ENCODE assay signal across 8 mouse cellular contexts in genomic region chr2:21958365-21958764, GRCm38 (mm10).
DNase-seq lines count a peak whose midpoint lies in the region; ATAC-seq and TF ChIP-seq lines count a peak whose summit lies in the region.

No protein-coding gene starts in this region.

- peaks cover 34% of the 10 kb centered on the region for H3K4me1 ChIP-seq in G1E (ENCODE audit: insufficient read depth, low read depth, low read length)
- H3K4me1 ChIP-seq in heart, postnatal 0 days (ENCODE audit: control insufficient read depth, insufficient read depth), result peaks cover 5% of the 10 kb centered on the region; the same call in 1 of the 2 replicates

- TF ChIP-seq EP300 in heart, postnatal 0 days (IDR thresholded peaks at IDR 0.05; ENCODE audit: low read depth), result no peak

- under 1% methylated on average over 3 of the region's 3 CpGs for WGBS in heart, postnatal 0 days

- H3K4me3 ChIP-seq in G1E (ENCODE audit: low read depth, low read length), result no peak overlapping the region
- peak overlapping the region; percentile 31 for H3K4me3 ChIP-seq in heart, postnatal 0 days (ENCODE audit: low read depth, low read length)

- TF ChIP-seq CTCF in G1E (IDR thresholded peaks at IDR 0.05; ENCODE audit: low read depth, low read length), result no peak
- TF ChIP-seq CTCF in heart, postnatal 0 days (IDR thresholded peaks at IDR 0.05; ENCODE audit: low read depth), result peak; percentile 88

- no peak for DNase-seq in frontal cortex, postnatal 25 days (ENCODE audit: low spot score in 2 of 2)
- peak; percentile 45 for DNase-seq in G1E (ENCODE audit: low spot score)
- peak; percentile 64 for DNase-seq in embryo, embryonic 11.5 days (ENCODE audit: low read depth, low spot score)
- peak; percentile 75 for DNase-seq in heart, postnatal 0 days (ENCODE audit: low spot score)
- DNase-seq in kidney, postnatal 36 days, result peak; percentile 19 to 42

- H3K27me3 ChIP-seq in G1E (ENCODE audit: insufficient read depth, low read length), result peaks cover 8% of the 10 kb centered on the region
- no peaks in the 10 kb centered on the region for H3K27me3 ChIP-seq in heart, postnatal 0 days (ENCODE audit: control insufficient read depth, insufficient read depth, low read length)

- H3K4me2 ChIP-seq in heart, postnatal 0 days (ENCODE audit: low read depth, low read length), result peak overlapping the region; percentile 57

- no peaks in the 10 kb centered on the region for H3K9me3 ChIP-seq in G1E (replicated peaks)
- H3K9me3 ChIP-seq in heart, postnatal 0 days (replicated peaks; ENCODE audit: control insufficient read depth, low read length), result no peaks in the 10 kb centered on the region

- no peak overlapping the region for H3K27ac ChIP-seq in heart, postnatal 0 days (ENCODE audit: low read depth)

- peak; percentile 95 for ATAC-seq in frontal cortex, adult (ENCODE audit: low TSS enrichment)
- peak; percentile 59 for ATAC-seq in G1E (ENCODE audit: extremely low read depth, insufficient number of reproducible peaks, low FRiP score, poor library complexity, severe bottlenecking)
- ATAC-seq in heart, postnatal 0 days (ENCODE audit: insufficient read depth, low read depth), result peak; percentile 71
- peak; percentile 98 for ATAC-seq in megakaryocyte progenitor cell, adult 5-6 weeks (replicated peaks; ENCODE audit: poor library complexity)
- ATAC-seq in erythroid progenitor cell, adult 5-6 weeks (replicated peaks; ENCODE audit: low FRiP score, poor library complexity, severe bottlenecking), result no peak

- H3K9ac ChIP-seq in heart, postnatal 0 days (replicated peaks; ENCODE audit: low read depth, low read length), result no peak overlapping the region

- H3K36me3 ChIP-seq in G1E (replicated peaks), result no peaks in the 10 kb centered on the region
- no peaks in the 10 kb centered on the region for H3K36me3 ChIP-seq in heart, postnatal 0 days (replicated peaks; ENCODE audit: control insufficient read depth, insufficient read depth, low read length)

Comparison
In these comparisons a context has a peak if more than half of its experiments do, and no peak if none do; other contexts are left out.
1. DNase-seq: peak in G1E (single experiment), embryo, embryonic 11.5 days (single experiment), heart, postnatal 0 days (single experiment) and kidney, postnatal 36 days (2 of 2); none in frontal cortex, postnatal 25 days (0 of 2).